Mouse (Mus musculus): ENCODE measurements around the gene Hadh. TPM values are rescaled to one million over a fixed set of nuclear protein-coding genes. Genes with fewer than 3 reads are reported as not detected.

Hadh gene
- polyA plus RNA-seq, 1 experiment, result 18.2 TPM

GRCm38 (mm10) chr3:131307811-131308210, 35.9 kb upstream of the Hadh start:
- WGBS, result 88% methylated on average over 3 of the region's 3 CpGs
- no peak overlapping the region for H3K27ac ChIP-seq (ENCODE audit: insufficient read depth, low read length)

GRCm38 (mm10) chr3:131306255-131306654, 34.4 kb upstream of the Hadh start:
- H3K36me3 ChIP-seq (ENCODE audit: control insufficient read depth, insufficient read depth, low read length), result no peaks in the 10 kb centered on the region
- H3K4me1 ChIP-seq (ENCODE audit: control insufficient read depth, insufficient read depth, insufficient read length), result no peaks in the 10 kb centered on the region; the same call in none of the 2 replicates
- WGBS, result 91% methylated on average over 7 of the region's 7 CpGs
- no peak for TF ChIP-seq POLR2A (IDR thresholded peaks at IDR 0.05; ENCODE audit: low read depth, low read length)
- TF ChIP-seq CTCF (IDR thresholded peaks at IDR 0.05; ENCODE audit: extremely low read depth, insufficient read depth, insufficient read length, insufficient replicate concordance), result no peak
- no peak for DNase-seq (ENCODE audit: low read depth in 1 of 2, low spot score in 2 of 2)
- H3K4me3 ChIP-seq (ENCODE audit: extremely low read depth, insufficient read depth, insufficient read length), result no peak overlapping the region
- H3K27me3 ChIP-seq (ENCODE audit: control insufficient read depth, insufficient read depth, low read length), result no peaks in the 10 kb centered on the region; the same call in 1 of the 2 replicates
- H3K27ac ChIP-seq (ENCODE audit: insufficient read depth, low read length), result no peak overlapping the region

More at GRCm38 (mm10) chr3:131307811-131308210, 35.9 kb upstream of the Hadh start:
- no peak overlapping the region for H3K4me3 ChIP-seq (ENCODE audit: extremely low read depth, insufficient read depth, insufficient read length)
- no peaks in the 10 kb centered on the region for H3K36me3 ChIP-seq (ENCODE audit: control insufficient read depth, insufficient read depth, low read length)
- TF ChIP-seq CTCF (IDR thresholded peaks at IDR 0.05; ENCODE audit: extremely low read depth, insufficient read depth, insufficient read length, insufficient replicate concordance) (no peak), POLR2A (IDR thresholded peaks at IDR 0.05; ENCODE audit: low read depth, low read length) (no peak)
- no peak for DNase-seq (ENCODE audit: low read depth in 1 of 2, low spot score in 2 of 2)
- no peaks in the 10 kb centered on the region for H3K27me3 ChIP-seq (ENCODE audit: control insufficient read depth, insufficient read depth, low read length)
- no peaks in the 10 kb centered on the region; the same call in 1 of the 2 replicates for H3K4me1 ChIP-seq (ENCODE audit: control insufficient read depth, insufficient read depth, insufficient read length)

- H3K4me1 ChIP-seq (ENCODE audit: control insufficient read depth, insufficient read depth, insufficient read length), result no peaks in the 10 kb centered on the region; the same call in none of the 2 replicates
- WGBS, result 8% methylated on average over 5 of the region's 5 CpGs
- H3K36me3 ChIP-seq (ENCODE audit: control insufficient read depth, insufficient read depth, low read length), result no peaks in the 10 kb centered on the region
- no peak for TF ChIP-seq POLR2A (IDR thresholded peaks at IDR 0.05; ENCODE audit: low read depth, low read length)
- H3K27ac ChIP-seq (ENCODE audit: insufficient read depth, low read length), result no peak overlapping the region
- peak overlapping the region; percentile 74; the same call in 1 of the 2 replicates for H3K4me3 ChIP-seq (ENCODE audit: extremely low read depth, insufficient read depth, insufficient read length)
- H3K27me3 ChIP-seq (ENCODE audit: control insufficient read depth, insufficient read depth, low read length), result no peaks in the 10 kb centered on the region; the same call in 1 of the 2 replicates
- no peak for DNase-seq (ENCODE audit: low read depth in 1 of 2, low spot score in 2 of 2)
Measured at GRCm38 (mm10) chr3:131303320-131303714, 31.4 kb upstream of the Hadh start.

GRCm38 (mm10) chr3:131302452-131303319, 30.8 kb upstream of the Hadh start, which contains the start of gene Cyp2u1:
Gene Cyp2u1, minus strand, starts transcription at chr3:131303227.
- WGBS, result 3% methylated on average over 71 of the region's 71 CpGs
- peak; percentile 52 to 88 for DNase-seq (ENCODE audit: low read depth in 1 of 2, low spot score in 2 of 2)
- no peaks in the 10 kb centered on the region for H3K36me3 ChIP-seq (ENCODE audit: control insufficient read depth, insufficient read depth, low read length)
- H3K27me3 ChIP-seq (ENCODE audit: control insufficient read depth, insufficient read depth, low read length), result no peaks in the 10 kb centered on the region; the same call in 1 of the 2 replicates
- no peak for TF ChIP-seq POLR2A (IDR thresholded peaks at IDR 0.05; ENCODE audit: low read depth, low read length)
- TF ChIP-seq CTCF (IDR thresholded peaks at IDR 0.05; ENCODE audit: extremely low read depth, insufficient read depth, insufficient read length, insufficient replicate concordance), result no peak
- 0 out of 2 replicates have a peak within 1 kb of the TSS, but pooled peaks have one; percentile 0 for H3K27ac ChIP-seq (ENCODE audit: insufficient read depth, low read length)
- no peaks in the 10 kb centered on the region; the same call in none of the 2 replicates for H3K4me1 ChIP-seq (ENCODE audit: control insufficient read depth, insufficient read depth, insufficient read length)
- H3K4me3 ChIP-seq (ENCODE audit: extremely low read depth, insufficient read depth, insufficient read length), result peak within 1 kb of the TSS; percentile 74

GRCm38 (mm10) chr3:131299908-131300307, 28.0 kb upstream of the Hadh start:
- WGBS, result 12% methylated on average over 6 of the region's 6 CpGs
- H3K36me3 ChIP-seq (ENCODE audit: control insufficient read depth, insufficient read depth, low read length), result no peaks in the 10 kb centered on the region
- DNase-seq (ENCODE audit: low read depth in 1 of 2, low spot score in 2 of 2), result peak in 1 of 2 experiments; percentile 33
- H3K27me3 ChIP-seq (ENCODE audit: control insufficient read depth, insufficient read depth, low read length), result no peaks in the 10 kb centered on the region; the same call in 1 of the 2 replicates
- no peak overlapping the region for H3K27ac ChIP-seq (ENCODE audit: insufficient read depth, low read length)
- no peak overlapping the region for H3K4me3 ChIP-seq (ENCODE audit: extremely low read depth, insufficient read depth, insufficient read length)
- no peak for TF ChIP-seq POLR2A (IDR thresholded peaks at IDR 0.05; ENCODE audit: low read depth, low read length)
- TF ChIP-seq CTCF (IDR thresholded peaks at IDR 0.05; ENCODE audit: extremely low read depth, insufficient read depth, insufficient read length, insufficient replicate concordance), result no peak
- H3K4me1 ChIP-seq (ENCODE audit: control insufficient read depth, insufficient read depth, insufficient read length), result no peaks in the 10 kb centered on the region; the same call in none of the 2 replicates

- Histone ChIP-seq H3K36me3 (ENCODE audit: control insufficient read depth, insufficient read depth, low read length) (no peaks in the 10 kb centered on the region), H3K27me3 (ENCODE audit: control insufficient read depth, insufficient read depth, low read length) (no peaks in the 10 kb centered on the region; the same call in 1 of the 2 replicates), H3K4me1 (ENCODE audit: control insufficient read depth, insufficient read depth, insufficient read length) (no peaks in the 10 kb centered on the region; the same call in none of the 2 replicates), H3K27ac (ENCODE audit: insufficient read depth, low read length) (no peak overlapping the region), H3K4me3 (ENCODE audit: extremely low read depth, insufficient read depth, insufficient read length) (no peak overlapping the region)
- no peak for DNase-seq (ENCODE audit: low read depth in 1 of 2, low spot score in 2 of 2)
- TF ChIP-seq CTCF (IDR thresholded peaks at IDR 0.05; ENCODE audit: extremely low read depth, insufficient read depth, insufficient read length, insufficient replicate concordance) (no peak), POLR2A (IDR thresholded peaks at IDR 0.05; ENCODE audit: low read depth, low read length) (no peak)
- 84% methylated on average over 9 of the region's 9 CpGs for WGBS
Measured at GRCm38 (mm10) chr3:131299078-131299477, 27.2 kb upstream of the Hadh start.

All from spleen, adult 2 months (tissue).